ENCODE assay signal across 9 mouse cellular contexts in genomic region chr4:123624438-123624837, GRCm38 (mm10). TPM values are rescaled to one million over a fixed set of nuclear protein-coding genes. Genes with fewer than 3 reads are reported as not detected.
DNase-seq lines count a peak whose midpoint lies in the region; ATAC-seq lines count a peak whose summit lies in the region.
"Had no signal": no experiment of that assay in that cellular context is flagged by ENCODE, and none has a peak within 500 bp of the region (broad histone marks: within the 10 kb centered on the region; RNA-seq: fewer than 3 reads in every experiment).

No protein-coding gene starts in this region.

- H3K4me2 ChIP-seq in hindbrain, embryonic 14.5 days (replicated peaks): no peak overlapping the region
- H3K4me2 ChIP-seq in embryonic facial prominence, embryonic 12.5 days (replicated peaks): no peak overlapping the region
- H3K4me2 ChIP-seq in intestine, embryonic 15.5 days (replicated peaks): no peak overlapping the region

- H3K4me3 ChIP-seq in hindbrain, embryonic 10.5 days: 0 out of 2 replicates have a peak overlapping the region, but pooled peaks have one; percentile 16
- H3K4me3 ChIP-seq in hindbrain, embryonic 14.5 days (replicated peaks; ENCODE audit: low read length): no peak overlapping the region
- no peak overlapping the region for H3K4me3 ChIP-seq in embryonic facial prominence, embryonic 12.5 days
- H3K4me3 ChIP-seq in intestine, embryonic 15.5 days (replicated peaks): no peak overlapping the region

- intact Hi-C loops in left cerebral cortex, postnatal 36 days (cut with DNase I): no loop called here

- H3K9ac ChIP-seq in hindbrain, embryonic 14.5 days: no peak overlapping the region
- H3K9ac ChIP-seq in embryonic facial prominence, embryonic 12.5 days: no peak overlapping the region
- no peak overlapping the region for H3K9ac ChIP-seq in intestine, embryonic 15.5 days

- no peaks in the 10 kb centered on the region for H3K27me3 ChIP-seq in hindbrain, embryonic 10.5 days (ENCODE audit: insufficient read depth, poor library complexity, severe bottlenecking)
- no peaks in the 10 kb centered on the region for H3K27me3 ChIP-seq in hindbrain, embryonic 14.5 days (ENCODE audit: control insufficient read depth, insufficient read depth, low read length)
- no peaks in the 10 kb centered on the region for H3K27me3 ChIP-seq in embryonic facial prominence, embryonic 12.5 days
- H3K27me3 ChIP-seq in intestine, embryonic 15.5 days (replicated peaks): no peaks in the 10 kb centered on the region
- H3K27me3 ChIP-seq: CH12.LX had no signal

- no peaks in the 10 kb centered on the region for H3K9me3 ChIP-seq in hindbrain, embryonic 10.5 days
- H3K9me3 ChIP-seq in hindbrain, embryonic 14.5 days (ENCODE audit: control insufficient read depth, low read length): no peaks in the 10 kb centered on the region
- no peaks in the 10 kb centered on the region for H3K9me3 ChIP-seq in embryonic facial prominence, embryonic 12.5 days
- no peaks in the 10 kb centered on the region for H3K9me3 ChIP-seq in intestine, embryonic 15.5 days

- ATAC-seq in hindbrain, embryonic 14.5 days (ENCODE audit: low FRiP score): no peak
- no peak for ATAC-seq in embryonic facial prominence, embryonic 12.5 days (ENCODE audit: insufficient number of reproducible peaks, insufficient read depth, low FRiP score, low TSS enrichment)
- ATAC-seq in intestine, embryonic 15.5 days: no peak

- peaks cover 24% of the 10 kb centered on the region for H3K4me1 ChIP-seq in hindbrain, embryonic 10.5 days (replicated peaks)
- H3K4me1 ChIP-seq in hindbrain, embryonic 14.5 days (replicated peaks; ENCODE audit: control insufficient read depth, insufficient read depth, low read length): peaks cover 12% of the 10 kb centered on the region; the same call in 1 of the 2 replicates
- H3K4me1 ChIP-seq in embryonic facial prominence, embryonic 12.5 days: peaks cover 6% of the 10 kb centered on the region; the same call in 1 of the 2 replicates
- peaks cover 18% of the 10 kb centered on the region for H3K4me1 ChIP-seq in intestine, embryonic 15.5 days (replicated peaks)

- 0 out of 2 replicates have a peak, but pooled peaks cover 5% of the 10 kb centered on the region for H3K36me3 ChIP-seq in hindbrain, embryonic 10.5 days
- H3K36me3 ChIP-seq in hindbrain, embryonic 14.5 days (replicated peaks; ENCODE audit: control insufficient read depth, insufficient read depth): no peaks in the 10 kb centered on the region
- no peaks in the 10 kb centered on the region for H3K36me3 ChIP-seq in embryonic facial prominence, embryonic 12.5 days
- no peaks in the 10 kb centered on the region for H3K36me3 ChIP-seq in intestine, embryonic 15.5 days

- peak overlapping the region; percentile 57 for H3K27ac ChIP-seq in hindbrain, embryonic 10.5 days
- no peak overlapping the region for H3K27ac ChIP-seq in hindbrain, embryonic 14.5 days
- H3K27ac ChIP-seq in embryonic facial prominence, embryonic 12.5 days: 0 out of 2 replicates have a peak overlapping the region, but pooled peaks have one; percentile 12
- H3K27ac ChIP-seq in intestine, embryonic 15.5 days: peak overlapping the region; percentile 54

- DNase-seq in hindbrain, embryonic 10.5 days (ENCODE audit: low spot score): peak; percentile 33
- no peak for DNase-seq in hindbrain, embryonic 14.5 days (ENCODE audit: low spot score)
- DNase-seq in mesoderm, embryonic 11.5 days (ENCODE audit: low read depth, low spot score): peak; percentile 56
- DNase-seq in ovary, postnatal 10 days (ENCODE audit: low spot score): no peak
- no peak for DNase-seq in frontal cortex, adult 2 months (ENCODE audit: extremely low spot score in 1 of 2, low spot score in 1 of 2)
- DNase-seq in left cerebral cortex, postnatal 36 days (ENCODE audit: low spot score in 2 of 2): no peak

- 2% methylated on average over 5 of the region's 5 CpGs for WGBS in hindbrain, embryonic 10.5 days
- 7% methylated on average over 5 of the region's 5 CpGs for WGBS in hindbrain, embryonic 14.5 days
- WGBS in embryonic facial prominence, embryonic 12.5 days: 21% methylated on average over 5 of the region's 5 CpGs
- WGBS in intestine, embryonic 15.5 days: 13% methylated on average over 5 of the region's 5 CpGs

RNA-seq across cellular contexts. Expression of gene Macf1, which starts 59.7 kb away (rescaled TPM):
- 36.5 and 42.3 TPM in 2 replicates for polyA plus RNA-seq in hindbrain, embryonic 10.5 days (2016; fragmentation: Nextera tagmentation; extraction: Ambion mirVana)
- 111 and 120 TPM in 2 replicates for polyA plus RNA-seq in hindbrain, embryonic 14.5 days (2014; fragmentation: Nextera tagmentation; extraction: Ambion mirVana)
- polyA plus RNA-seq in embryonic facial prominence, embryonic 12.5 days (2016; fragmentation: Nextera tagmentation; extraction: Ambion mirVana): 56.5 and 57.3 TPM in 2 replicates
- 28.0 and 28.9 TPM in 2 replicates for polyA plus RNA-seq in intestine, embryonic 15.5 days (2015; fragmentation: Nextera tagmentation; extraction: Ambion mirVana)
- 164 and 184 TPM in 2 replicates for polyA plus RNA-seq in frontal cortex, adult 2 months (2012; rRNA removed)
- 100 to 1,000 TPM; 187 to 233 TPM for total RNA-seq in left cerebral cortex, postnatal 36 days (2021)

Comparison
In these comparisons a context has a peak if more than half of its experiments do, and no peak if none do; other contexts are left out.
1. DNase-seq: peak in hindbrain, embryonic 10.5 days (single experiment) and mesoderm, embryonic 11.5 days (single experiment); none in hindbrain, embryonic 14.5 days (single experiment), ovary, postnatal 10 days (single experiment), frontal cortex, adult 2 months (0 of 2) and left cerebral cortex, postnatal 36 days (0 of 2).